Mouse (Mus musculus): ENCODE data around the gene Anxa6. TPM values are rescaled to one million over a fixed set of nuclear protein-coding genes. Genes with fewer than 3 reads are reported as not detected.
A peak's percentile ranks its signal among the peaks of the same experiment; 100 is the strongest.

The Anxa6 gene
- total and polyA plus RNA-seq, 3 experiments: 47.0 to 49.4 TPM; not detected in 1

DNA sequence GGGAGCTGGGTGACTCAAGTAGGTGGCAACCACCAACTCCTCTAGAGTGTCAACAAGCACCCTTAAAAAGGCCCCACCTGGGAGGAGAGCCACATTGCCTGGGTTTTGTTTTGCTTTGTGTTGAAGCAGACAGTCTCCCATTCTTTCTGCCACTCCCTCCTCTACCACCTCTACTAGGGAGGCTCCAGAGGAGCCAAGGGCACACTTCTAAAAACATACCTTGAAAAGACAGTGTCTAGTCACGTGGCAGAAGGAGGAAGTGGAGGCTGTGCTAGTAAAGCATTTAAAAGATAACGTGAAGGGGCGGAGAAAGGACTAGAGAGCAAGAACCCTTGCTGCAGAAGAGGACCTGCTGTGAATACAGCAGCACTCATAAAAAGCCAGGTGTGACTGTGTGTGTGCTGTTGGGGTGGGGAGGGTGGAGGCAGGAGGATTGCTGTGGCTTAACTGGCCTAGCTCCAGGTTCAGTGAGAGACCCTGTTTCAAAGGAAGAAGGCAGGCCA lies 74.6 kb downstream of the Anxa6 start:
- Histone ChIP-seq H3K79me2 (ENCODE audit: control insufficient read depth, insufficient read depth, low read length, poor library complexity) (peaks cover 8% of the 10 kb centered on the region), H3K4me1 (ENCODE audit: control insufficient read depth in 1 of 2, insufficient read depth in 2 of 2, low read length in 2 of 2) (peaks cover 19 to 60% of the 10 kb centered on the region in 2 experiments), H3K27me3 (ENCODE audit: control insufficient read depth in 1 of 2, insufficient read depth in 2 of 2, low read length in 2 of 2) (no peaks in the 10 kb centered on the region), H3K9ac (ENCODE audit: control insufficient read depth, low read depth, low read length, poor library complexity, severe bottlenecking) (peak overlapping the region; percentile 50), H3K4me3 (ENCODE audit: control insufficient read depth in 1 of 2, insufficient read depth in 1 of 2, low read depth in 2 of 2, low read length in 2 of 2) (peak overlapping the region; percentile 1 to 3; a peak in 1 of 4 replicates), H3K36me3 (ENCODE audit: control insufficient read depth in 1 of 2, insufficient read depth in 2 of 2, low read length in 2 of 2) (peaks cover 0 to 36% of the 10 kb centered on the region in 2 experiments; a peak in 2 of 4 replicates), H3K27ac (ENCODE audit: control insufficient read depth, low read depth, low read length) (peak overlapping the region; percentile 84), H3K9me3 (replicated peaks; ENCODE audit: insufficient read depth, low read length) (no peaks in the 10 kb centered on the region)
- peak; percentile 94 for DNase-seq (ENCODE audit: low read depth, low spot score)
- no peak for TF ChIP-seq JUND (IDR thresholded peaks at IDR 0.05; ENCODE audit: low read depth, low read length)
- TF ChIP-seq HCFC1 (IDR thresholded peaks at IDR 0.05; ENCODE audit: low read depth, low read length): peak; percentile 68
- TF ChIP-seq RCOR1 (IDR thresholded peaks at IDR 0.05; ENCODE audit: low read depth, low read length): 0 out of 2 replicates have a peak, but pooled peaks have one; percentile 21
- peak; percentile 92 for TF ChIP-seq BHLHE40 (IDR thresholded peaks at IDR 0.05; ENCODE audit: borderline replicate concordance, low read depth, low read length)
- no peak for TF ChIP-seq ZC3H11A (IDR thresholded peaks at IDR 0.05; ENCODE audit: low read depth, low read length)
- no peak for TF ChIP-seq GABPA (IDR thresholded peaks at IDR 0.05; ENCODE audit: low read depth, low read length)
- TF ChIP-seq NRF1 (IDR thresholded peaks at IDR 0.05; ENCODE audit: insufficient read depth, low read depth, low read length, poor library complexity, severe bottlenecking): no peak
- peak; percentile 93 for TF ChIP-seq ELF1 (IDR thresholded peaks at IDR 0.05; ENCODE audit: low read depth, low read length)
- TF ChIP-seq E2F4 (IDR thresholded peaks at IDR 0.05; ENCODE audit: borderline replicate concordance, low read depth, low read length): no peak
- peak; percentile 97 for TF ChIP-seq MXI1 (IDR thresholded peaks at IDR 0.05; ENCODE audit: low read depth, low read length)
- no peak for TF ChIP-seq MYB (IDR thresholded peaks at IDR 0.05; ENCODE audit: low read depth, low read length)
- peak; percentile 96 for TF ChIP-seq SIN3A (IDR thresholded peaks at IDR 0.05; ENCODE audit: low read length)
- TF ChIP-seq KAT2A (conservative IDR thresholded peaks at IDR 0.05; ENCODE audit: low read depth, low read length): no peak
- TF ChIP-seq TCF12 (IDR thresholded peaks at IDR 0.05; ENCODE audit: low read depth, low read length): peak; percentile 66
- peak; percentile 39; the same call in 1 of the 2 replicates for TF ChIP-seq ZMIZ1 (IDR thresholded peaks at IDR 0.05; ENCODE audit: low read depth, low read length)
- TF ChIP-seq EP300 (IDR thresholded peaks at IDR 0.05; ENCODE audit: low read depth in 1 of 2, low read length in 2 of 2): peak; percentile 33 to 34; a peak in 1 of 4 replicates
- TF ChIP-seq ZNF384 (IDR thresholded peaks at IDR 0.05; ENCODE audit: low read depth, low read length): no peak
- TF ChIP-seq POLR2AphosphoS2 (IDR thresholded peaks at IDR 0.05; ENCODE audit: low read length): no peak; the same call in 1 of the 2 replicates
- peak; percentile 98 for TF ChIP-seq MAX (IDR thresholded peaks at IDR 0.05; ENCODE audit: low read length)
- no peak for TF ChIP-seq CHD1 (IDR thresholded peaks at IDR 0.05; ENCODE audit: low read depth, low read length)
- peak; percentile 32 to 93; a peak in 3 of 4 replicates for TF ChIP-seq USF2 (IDR thresholded peaks at IDR 0.05; ENCODE audit: borderline replicate concordance in 1 of 2, insufficient read depth in 1 of 2, low read depth in 1 of 2, low read length in 2 of 2)
- TF ChIP-seq POLR2AphosphoS5 (IDR thresholded peaks at IDR 0.05; ENCODE audit: borderline replicate concordance, low read depth, low read length): no peak
- peak; percentile 76 for TF ChIP-seq TBP (IDR thresholded peaks at IDR 0.05; ENCODE audit: low read depth, low read length)
- no peak for TF ChIP-seq ZKSCAN1 (IDR thresholded peaks at IDR 0.05; ENCODE audit: low read depth, low read length)
- TF ChIP-seq ETS1 (IDR thresholded peaks at IDR 0.05; ENCODE audit: low read depth, low read length): peak; percentile 74
- TF ChIP-seq MEF2A (IDR thresholded peaks at IDR 0.05; ENCODE audit: extremely low read depth, insufficient replicate concordance, low read depth, low read length, poor library complexity, severe bottlenecking): no peak
- no peak for TF ChIP-seq TAL1 (IDR thresholded peaks at IDR 0.05; ENCODE audit: low read length)
- no peak for TF ChIP-seq MAFK (IDR thresholded peaks at IDR 0.05; ENCODE audit: borderline replicate concordance, low read depth, low read length)
- peak; percentile 60 for TF ChIP-seq NELFE (IDR thresholded peaks at IDR 0.05; ENCODE audit: low read depth, low read length)
- TF ChIP-seq USF1 (IDR thresholded peaks at IDR 0.05; ENCODE audit: low read depth, low read length): peak; percentile 99
- TF ChIP-seq MYC (IDR thresholded peaks at IDR 0.05; ENCODE audit: low read depth, low read length): peak; percentile 98
- no peak for TF ChIP-seq CTCF (IDR thresholded peaks at IDR 0.05 in 2 of 3, conservative IDR thresholded peaks at IDR 0.05 in 1 of 3; ENCODE audit: control insufficient read depth in 1 of 3, insufficient read depth in 1 of 3, low read depth in 2 of 3, low read length in 3 of 3, poor library complexity in 1 of 3, severe bottlenecking in 1 of 3)
- TF ChIP-seq SMC3 (IDR thresholded peaks at IDR 0.05; ENCODE audit: low read depth, low read length): no peak
- TF ChIP-seq POLR2A (IDR thresholded peaks at IDR 0.05; ENCODE audit: control insufficient read depth in 1 of 2, insufficient read depth in 1 of 2, low read depth in 1 of 2, low read length in 2 of 2, poor library complexity in 1 of 2): peak; percentile 45 to 74; a peak in 2 of 4 replicates
- TF ChIP-seq MAZ (IDR thresholded peaks at IDR 0.05; ENCODE audit: low read depth, low read length): no peak; the same call in 1 of the 2 replicates
- TF ChIP-seq GATA1 (IDR thresholded peaks at IDR 0.05; ENCODE audit: low read depth, low read length): peak; percentile 83
- TF ChIP-seq UBTF (IDR thresholded peaks at IDR 0.05; ENCODE audit: borderline replicate concordance, insufficient read depth, low read depth, low read length): no peak
